Mouse (Mus musculus) granulocyte monocyte progenitor cell, adult 5-6 weeks (primary cell): ENCODE results near the gene Them7. TPM values are rescaled to one million over a fixed set of nuclear protein-coding genes. Genes with fewer than 3 reads are reported as not detected.

Source experiments
- ATAC-seq: replicated peaks from 2 replicates; pipeline ENCODE4 v1.8.0; 2016; ENCODE audit warnings: mild to moderate bottlenecking, moderate TSS enrichment, inconsistent platforms; ENCODE audit not compliant: poor library complexity, severe bottlenecking
- total RNA-seq, 2 experiments: library from RNA; stranded (forward) in 1 of 2; stranded (reverse) in 1 of 2; fragments of 200-712, 200-1000 nt in 1 of 2; fragments of >200 nt in 1 of 2; fragmentation: Nextera tagmentation in 1 of 2; gene quantifications; 2 replicates each; pipeline ENCODE4 v1.2.3; 2014 to 2017

Them7 gene
- total RNA-seq, 2 experiments from 2014 or later = 3.3 to 5.5 TPM

GRCm38 (mm10) chr2:105232386-105232785 lies 8.3 kb downstream of the Them7 start:
- ATAC-seq = no peak

DNA sequence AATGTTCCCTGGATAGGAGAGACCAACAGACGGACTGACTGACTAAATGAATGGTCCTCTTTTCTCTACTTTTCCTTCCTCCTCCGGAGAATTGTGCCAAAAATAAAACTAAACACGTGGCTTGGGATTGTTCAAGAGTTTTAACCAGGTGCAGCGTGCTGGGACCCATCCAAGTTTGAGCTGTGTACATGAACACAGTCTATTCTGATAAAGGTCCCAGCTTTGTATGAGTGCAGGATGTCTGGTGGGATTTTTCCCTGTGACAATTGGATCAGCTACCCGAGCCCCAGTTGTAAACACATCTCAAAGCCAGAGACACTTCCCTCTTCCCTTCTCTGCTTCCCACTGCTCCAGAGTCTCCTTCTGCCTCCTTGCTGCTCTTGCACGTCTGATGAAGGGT lies 10.2 kb downstream of the Them7 start:
- no peak for ATAC-seq

DNA sequence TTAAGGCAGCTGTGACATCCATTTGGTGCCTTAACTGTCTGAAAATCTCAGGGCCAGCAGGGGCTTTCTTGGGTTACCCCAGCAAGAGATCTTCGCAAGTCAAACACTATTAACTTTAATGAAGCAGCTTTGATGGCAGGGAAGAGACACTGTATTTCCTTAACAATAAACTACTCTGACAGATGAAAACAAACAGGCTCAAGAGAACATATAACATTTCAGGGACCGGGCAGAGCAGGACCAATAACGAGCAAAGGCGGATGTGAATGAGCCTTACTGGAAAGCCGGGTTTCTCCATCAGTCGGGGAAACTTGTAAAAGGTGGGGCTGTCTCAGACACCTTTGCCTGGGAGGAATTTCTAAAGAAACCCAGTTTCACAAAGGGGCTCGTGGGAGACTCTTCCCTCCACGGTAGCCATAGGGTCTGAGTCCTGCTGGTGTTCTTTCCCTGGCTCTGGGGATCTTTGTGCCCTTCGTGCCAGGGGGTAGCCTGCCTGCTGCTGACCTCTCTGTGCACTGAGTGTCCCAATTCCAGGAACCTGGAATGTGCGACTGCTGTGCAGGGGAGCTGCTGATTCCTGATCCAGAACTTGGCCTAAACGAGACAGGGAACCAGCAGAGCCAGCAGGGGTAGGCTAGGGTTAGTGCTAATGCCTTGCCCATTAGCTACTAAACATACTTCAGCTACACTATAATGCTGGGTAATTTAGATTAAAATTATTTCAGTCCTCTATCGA lies 11.4 kb downstream of the Them7 start:
- no peak for ATAC-seq

- ATAC-seq = no peak
Observed at GRCm38 (mm10) chr2:105237424-105237823, 13.3 kb downstream of the Them7 start.

DNA sequence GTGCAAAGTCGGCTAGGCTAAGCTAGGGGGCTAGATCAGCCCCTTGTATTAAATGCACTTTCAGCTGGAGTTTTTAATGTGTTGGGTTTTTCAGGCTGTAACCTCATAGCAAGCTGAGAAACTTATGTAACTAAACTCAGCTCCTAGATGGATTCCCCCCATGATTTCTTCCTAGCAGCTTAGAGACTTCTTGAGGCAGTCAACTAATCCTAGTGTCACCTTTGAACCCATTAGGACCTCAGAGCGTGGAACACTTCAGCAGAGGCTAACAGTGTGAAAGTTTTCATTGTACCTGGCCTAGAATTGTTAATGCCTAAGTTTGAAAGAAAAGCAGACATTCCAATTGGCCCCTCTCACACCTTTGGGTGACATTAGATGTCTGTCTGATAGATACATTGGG lies 13.7 kb downstream of the Them7 start:
- no peak for ATAC-seq

- peak; percentile 72 for ATAC-seq
Observed at GRCm38 (mm10) chr2:105238775-105239174, 14.7 kb downstream of the Them7 start.

GRCm38 (mm10) chr2:105240631-105241030 lies 16.5 kb downstream of the Them7 start:
- no peak for ATAC-seq

GRCm38 (mm10) chr2:105242940-105243339 lies 18.8 kb downstream of the Them7 start:
- no peak for ATAC-seq

GRCm38 (mm10) chr2:105244733-105245132 lies 20.6 kb downstream of the Them7 start:
- no peak for ATAC-seq

DNA sequence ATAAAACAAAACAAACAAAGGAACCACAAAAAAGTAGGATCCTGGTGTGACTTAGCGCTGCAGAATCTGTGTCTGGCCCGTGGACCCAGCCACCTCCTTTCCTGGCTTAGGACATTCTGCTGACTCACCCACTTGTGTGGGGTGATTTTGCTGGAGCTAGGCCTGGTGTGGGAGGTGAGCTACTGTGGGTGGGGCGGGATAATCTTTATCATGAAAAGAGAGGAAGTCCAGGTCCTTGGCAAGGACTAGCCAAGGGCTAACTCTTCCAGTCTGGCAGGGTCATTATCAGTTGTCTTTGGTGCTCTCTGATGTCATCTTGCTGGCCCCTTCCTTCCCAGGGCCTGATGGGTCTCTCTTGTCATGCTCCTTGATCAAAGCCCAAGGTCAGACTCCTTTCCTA lies 27.9 kb downstream of the Them7 start:
- ATAC-seq = peak; percentile 48; the same call in 1 of the 2 replicates

DNA sequence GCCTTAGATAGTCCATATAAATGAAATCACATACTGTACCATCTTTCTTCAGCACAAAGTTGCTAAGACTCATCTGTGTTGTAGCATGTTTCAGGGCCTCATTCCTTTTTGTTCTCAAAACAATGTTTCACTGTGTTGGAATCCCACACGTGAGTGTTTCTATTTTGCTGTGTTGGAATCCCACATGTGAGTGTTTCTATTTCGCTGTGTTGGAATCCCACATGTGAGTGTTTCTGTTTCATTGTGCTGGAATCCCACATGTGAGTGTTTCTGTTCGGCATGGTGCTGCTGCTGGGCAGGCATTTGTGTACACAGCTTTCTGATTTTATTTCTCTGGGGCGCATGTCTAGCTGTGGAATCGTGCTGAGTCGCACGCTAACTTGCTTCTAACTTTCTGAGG lies 28.7 kb downstream of the Them7 start:
- no peak for ATAC-seq

GRCm38 (mm10) chr2:105255457-105255856 lies 31.3 kb downstream of the Them7 start:
- ATAC-seq = no peak

GRCm38 (mm10) chr2:105256427-105257071 lies 32.4 kb downstream of the Them7 start:
- ATAC-seq = peak; percentile 58; the same call in 1 of the 2 replicates

DNA sequence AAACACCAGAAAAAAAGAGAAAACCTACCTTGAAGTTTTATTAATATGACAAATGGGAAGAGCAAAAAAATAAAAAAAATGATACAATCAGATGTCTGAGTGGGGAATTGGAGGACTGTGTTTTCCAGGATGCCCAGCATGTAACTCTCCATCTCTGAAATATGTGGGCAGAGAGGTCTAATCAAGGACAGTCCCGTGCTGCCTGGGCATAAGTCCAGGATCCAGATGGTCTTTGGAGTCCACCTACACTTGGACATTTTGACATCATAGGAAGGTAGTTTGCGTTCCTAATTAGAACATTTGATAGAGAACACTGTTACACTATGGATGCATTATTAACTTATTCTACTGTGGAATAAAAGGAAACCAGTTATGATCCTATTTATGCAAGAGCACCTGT lies 33.3 kb downstream of the Them7 start:
- ATAC-seq = no peak

DNA sequence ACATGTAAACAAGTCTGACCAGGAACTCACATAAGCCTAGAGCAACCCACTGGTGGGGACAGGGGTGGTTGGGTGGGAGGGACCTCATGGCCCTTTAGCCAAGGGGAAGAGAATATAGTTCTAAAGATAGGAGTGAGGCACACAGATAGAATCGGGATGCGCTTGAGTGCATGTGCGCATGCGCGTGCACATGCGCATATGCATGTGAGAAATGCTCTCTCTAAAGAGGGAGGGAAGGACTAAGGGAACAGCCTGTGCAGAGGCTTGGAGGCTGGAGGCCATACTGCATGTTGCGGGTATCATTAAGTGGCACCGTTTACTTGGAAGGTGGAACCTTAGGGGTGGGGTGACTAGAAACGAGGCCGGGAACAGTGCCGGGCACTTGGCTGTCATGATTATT lies 37.2 kb downstream of the Them7 start:
- ATAC-seq = no peak

GRCm38 (mm10) chr2:105263219-105263618 lies 39.1 kb downstream of the Them7 start:
- ATAC-seq = no peak

- ATAC-seq = no peak
Observed at GRCm38 (mm10) chr2:105282407-105283077, 58.4 kb downstream of the Them7 start.

DNA sequence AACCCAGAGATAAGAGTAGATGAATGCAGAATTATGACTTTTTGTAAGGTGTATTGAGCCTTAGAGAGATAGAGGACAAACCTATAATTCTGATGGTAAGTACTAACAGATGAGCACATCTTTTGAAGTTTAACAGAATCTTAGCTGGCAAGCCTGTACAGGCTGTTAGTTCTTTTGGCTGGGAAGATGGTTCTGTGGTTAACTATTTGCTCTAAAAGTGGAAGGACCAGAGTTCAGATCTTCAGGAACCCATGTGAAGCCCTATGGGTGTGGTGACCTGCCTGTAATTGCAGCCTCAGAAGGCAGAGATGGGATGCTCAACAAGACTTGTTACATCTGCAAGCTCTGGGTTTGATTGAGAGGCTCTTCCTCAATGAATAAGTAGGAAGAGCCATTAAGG lies 59.7 kb downstream of the Them7 start:
- no peak for ATAC-seq

DNA sequence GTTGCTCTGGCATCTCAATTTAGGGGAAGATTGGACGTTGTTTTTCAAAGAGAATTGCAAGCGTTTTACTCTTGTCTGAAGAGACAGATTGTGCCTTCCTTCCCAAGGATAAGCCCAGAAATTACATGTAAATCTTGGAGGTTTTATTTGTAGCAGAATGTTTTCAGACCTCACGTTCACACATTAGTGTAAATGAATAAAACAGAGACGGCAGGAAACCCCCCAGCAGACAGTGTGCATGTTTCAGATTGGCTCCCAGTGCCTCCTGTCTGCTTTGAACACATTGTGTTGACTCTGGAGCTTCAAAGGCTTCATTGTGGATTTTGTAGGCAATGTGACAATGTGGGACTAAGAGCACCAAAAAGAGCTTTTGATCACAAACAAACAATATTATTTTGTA lies 60.7 kb downstream of the Them7 start:
- ATAC-seq = no peak

GRCm38 (mm10) chr2:105295823-105296222 lies 71.7 kb downstream of the Them7 start:
- no peak for ATAC-seq

DNA sequence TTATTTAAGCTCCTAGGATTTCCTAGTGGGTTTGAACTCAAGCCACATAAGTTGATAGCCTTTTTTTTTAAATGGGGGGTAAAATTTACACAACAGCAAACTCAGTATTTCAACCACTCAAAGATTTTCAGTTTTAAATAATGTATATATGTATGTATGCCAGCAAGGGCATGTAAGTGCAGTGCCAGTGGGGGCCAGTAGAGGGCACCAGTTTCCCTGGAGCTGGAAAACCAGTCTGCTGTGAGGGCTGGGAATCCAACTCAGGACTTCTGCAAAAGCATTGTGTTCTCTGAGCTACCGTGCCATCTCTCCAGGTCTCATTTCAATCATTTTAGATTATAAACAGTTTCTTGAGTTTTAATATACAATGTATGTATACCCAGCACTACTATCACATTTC lies 74.8 kb downstream of the Them7 start:
- ATAC-seq = peak; percentile 55; the same call in 1 of the 2 replicates
